ENCODE assay signal across 13 mouse cellular contexts in the genomic region with DNA sequence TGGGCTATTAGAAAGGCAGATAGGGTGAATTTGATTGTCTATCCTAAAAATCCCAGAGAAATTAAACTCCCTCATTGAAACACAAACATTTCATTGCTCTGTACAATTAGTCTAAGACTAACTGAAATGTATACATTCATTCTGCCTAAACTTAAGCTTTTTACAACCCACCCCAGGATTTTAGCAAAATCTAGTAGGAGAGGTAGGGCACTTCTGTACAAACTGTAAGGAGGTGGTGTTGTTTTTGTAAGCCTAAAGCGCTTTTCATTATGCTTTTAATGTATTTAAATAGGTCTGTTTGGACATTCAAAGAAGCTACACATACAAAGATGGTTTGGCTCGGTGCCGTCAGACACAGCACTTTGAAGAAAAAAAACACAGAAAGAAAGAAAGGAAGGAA. TPM values are rescaled to one million over a fixed set of nuclear protein-coding genes. Genes with fewer than 3 reads are reported as not detected.
A peak's percentile ranks its signal among the peaks of the same experiment; 100 is the strongest.
DNase-seq lines count a peak whose midpoint lies in the region; ATAC-seq and TF ChIP-seq lines count a peak whose summit lies in the region.
"Had no signal": no experiment of that assay in that cellular context is flagged by ENCODE, and none has a peak within 500 bp of the region (broad histone marks: within the 10 kb centered on the region; RNA-seq: fewer than 3 reads in every experiment).

No protein-coding gene starts in this region.

- H3K9ac ChIP-seq in forebrain, embryonic 12.5 days, result peak overlapping the region; percentile 21; the same call in 1 of the 2 replicates
- no peak overlapping the region for H3K9ac ChIP-seq in forebrain, embryonic 11.5 days (ENCODE audit: low read length)
- H3K9ac ChIP-seq in hindbrain, embryonic 12.5 days, result peak overlapping the region; percentile 50; the same call in 1 of the 2 replicates
- no peak overlapping the region for H3K9ac ChIP-seq in midbrain, embryonic 15.5 days

- peaks cover 45% of the 10 kb centered on the region for H3K27me3 ChIP-seq in forebrain, embryonic 12.5 days
- peaks cover 22% of the 10 kb centered on the region for H3K27me3 ChIP-seq in forebrain, embryonic 11.5 days (ENCODE audit: control insufficient read depth, insufficient read depth, low read length)
- H3K27me3 ChIP-seq in hindbrain, embryonic 12.5 days, result peaks cover 18% of the 10 kb centered on the region
- H3K27me3 ChIP-seq in midbrain, embryonic 15.5 days (replicated peaks), result peaks cover 20% of the 10 kb centered on the region

- no peak for TF ChIP-seq CTCF in brain, embryonic 14.5 days (IDR thresholded peaks at IDR 0.05; ENCODE audit: borderline replicate concordance, extremely low read depth, insufficient read depth, insufficient read length)

- WGBS in forebrain, embryonic 12.5 days, result 6% methylated on average over 3 of the region's 3 CpGs
- 4% methylated on average over 3 of the region's 3 CpGs for WGBS in forebrain, embryonic 11.5 days
- 16% methylated on average over 3 of the region's 3 CpGs for WGBS in hindbrain, embryonic 12.5 days
- WGBS in midbrain, embryonic 15.5 days, result 13% methylated on average over 3 of the region's 3 CpGs

- H3K9me3 ChIP-seq in forebrain, embryonic 12.5 days, result no peaks in the 10 kb centered on the region
- no peaks in the 10 kb centered on the region for H3K9me3 ChIP-seq in forebrain, embryonic 11.5 days (ENCODE audit: control insufficient read depth, low read length)
- no peaks in the 10 kb centered on the region for H3K9me3 ChIP-seq in hindbrain, embryonic 12.5 days (replicated peaks)
- H3K9me3 ChIP-seq in midbrain, embryonic 15.5 days, result no peaks in the 10 kb centered on the region

- H3K4me3 ChIP-seq in forebrain, embryonic 12.5 days (replicated peaks), result peak overlapping the region; percentile 7; the same call in 1 of the 2 replicates
- H3K4me3 ChIP-seq in forebrain, embryonic 11.5 days (ENCODE audit: low read depth, low read length), result no peak overlapping the region
- 0 out of 2 replicates have a peak overlapping the region, but pooled peaks have one; percentile 22 for H3K4me3 ChIP-seq in hindbrain, embryonic 12.5 days
- no peak overlapping the region for H3K4me3 ChIP-seq in midbrain, embryonic 15.5 days
- H3K4me3 ChIP-seq: layer of hippocampus, adult 2 months had no signal

- DNase-seq in forebrain, embryonic 11.5 days (ENCODE audit: low spot score), result no peak
- peak; percentile 62 for DNase-seq in brain, embryonic 14.5 days (ENCODE audit: low read depth)
- DNase-seq in ovary, postnatal 14 days (ENCODE audit: low spot score), result no peak
- no peak for DNase-seq in urinary bladder, adult 18-20 months (ENCODE audit: low spot score in 2 of 2)
- no peak for DNase-seq in adrenal gland, postnatal 4 days (ENCODE audit: low spot score in 2 of 2)
- DNase-seq: heart, postnatal 4 days; lung, adult 2 months had no signal

- no peaks in the 10 kb centered on the region for H3K36me3 ChIP-seq in forebrain, embryonic 12.5 days (replicated peaks)
- no peaks in the 10 kb centered on the region for H3K36me3 ChIP-seq in forebrain, embryonic 11.5 days (ENCODE audit: control insufficient read depth, insufficient read depth, low read length)
- no peaks in the 10 kb centered on the region for H3K36me3 ChIP-seq in hindbrain, embryonic 12.5 days
- no peaks in the 10 kb centered on the region for H3K36me3 ChIP-seq in midbrain, embryonic 15.5 days (replicated peaks)

- H3K4me2 ChIP-seq in forebrain, embryonic 12.5 days, result peak overlapping the region; percentile 69
- H3K4me2 ChIP-seq in forebrain, embryonic 11.5 days (ENCODE audit: low read depth, low read length, severe bottlenecking), result no peak overlapping the region
- H3K4me2 ChIP-seq in hindbrain, embryonic 12.5 days (replicated peaks), result peak overlapping the region; percentile 69
- peak overlapping the region; percentile 82; the same call in 1 of the 2 replicates for H3K4me2 ChIP-seq in midbrain, embryonic 15.5 days

- H3K4me1 ChIP-seq in forebrain, embryonic 12.5 days, result peaks cover 44% of the 10 kb centered on the region
- peaks cover 17% of the 10 kb centered on the region for H3K4me1 ChIP-seq in forebrain, embryonic 11.5 days (replicated peaks; ENCODE audit: control insufficient read depth, insufficient read depth, low read length)
- H3K4me1 ChIP-seq in hindbrain, embryonic 12.5 days, result peaks cover 30% of the 10 kb centered on the region
- peaks cover 13% of the 10 kb centered on the region for H3K4me1 ChIP-seq in midbrain, embryonic 15.5 days

- ATAC-seq in forebrain, embryonic 12.5 days (ENCODE audit: low FRiP score), result no peak
- ATAC-seq in forebrain, embryonic 11.5 days (replicated peaks; ENCODE audit: low FRiP score), result no peak
- no peak for ATAC-seq in hindbrain, embryonic 12.5 days (ENCODE audit: low FRiP score)
- no peak for ATAC-seq in midbrain, embryonic 15.5 days (replicated peaks)

- H3K27ac ChIP-seq in forebrain, embryonic 12.5 days, result no peak overlapping the region
- H3K27ac ChIP-seq in forebrain, embryonic 11.5 days (ENCODE audit: low read depth, low read length), result no peak overlapping the region
- H3K27ac ChIP-seq in hindbrain, embryonic 12.5 days, result peak overlapping the region; percentile 55
- H3K27ac ChIP-seq in midbrain, embryonic 15.5 days, result 0 out of 2 replicates have a peak overlapping the region, but pooled peaks have one; percentile 59
- H3K27ac ChIP-seq: layer of hippocampus, adult 2 months had no signal

- TF ChIP-seq POLR2A in brain, embryonic 14.5 days (IDR thresholded peaks at IDR 0.05; ENCODE audit: borderline replicate concordance, extremely low read depth, insufficient read depth, insufficient read length, poor library complexity, severe bottlenecking), result no peak

RNA-seq across cellular contexts. Expression of gene Meis2, which starts 8.4 kb away (rescaled TPM):
- polyA plus RNA-seq in forebrain, embryonic 12.5 days (2016; fragmentation: Nextera tagmentation; extraction: Ambion mirVana), result 104 and 111 TPM in 2 replicates
- polyA plus RNA-seq in forebrain, embryonic 11.5 days (2014; fragmentation: Nextera tagmentation; extraction: Ambion mirVana), result 75.4 and 77.2 TPM in 2 replicates
- 134 and 209 TPM in 2 replicates for polyA plus RNA-seq in brain, embryonic 14.5 days (2012; rRNA removed)
- polyA plus RNA-seq in hindbrain, embryonic 12.5 days (2016; fragmentation: Nextera tagmentation; extraction: Ambion mirVana), result 130 and 155 TPM in 2 replicates
- 74.1 and 86.9 TPM in 2 replicates for polyA plus RNA-seq in midbrain, embryonic 15.5 days (2015; fragmentation: Nextera tagmentation; extraction: Ambion mirVana)
- total RNA-seq in adrenal gland, postnatal 4 days (2021), result 100 to 1,000 TPM; 159 to 160 TPM
- total RNA-seq: common myeloid progenitor, adult 5-6 weeks; megakaryocyte, adult 5-6 weeks had no signal

Comparison
In these comparisons a context has a peak if more than half of its experiments do, and no peak if none do; other contexts are left out.
1. H3K4me3 ChIP-seq: peak in forebrain, embryonic 12.5 days (single experiment) and hindbrain, embryonic 12.5 days (single experiment); none in forebrain, embryonic 11.5 days (single experiment) and midbrain, embryonic 15.5 days (single experiment).
2. H3K9ac ChIP-seq: peak in forebrain, embryonic 12.5 days (single experiment) and hindbrain, embryonic 12.5 days (single experiment); none in forebrain, embryonic 11.5 days (single experiment) and midbrain, embryonic 15.5 days (single experiment).
3. H3K27ac ChIP-seq: peak in hindbrain, embryonic 12.5 days (single experiment) and midbrain, embryonic 15.5 days (single experiment); none in forebrain, embryonic 12.5 days (single experiment) and forebrain, embryonic 11.5 days (single experiment).